Mouse (Mus musculus) embryonic facial prominence, embryonic 13.5 days (tissue): ENCODE measurements around the gene Prpf4. TPM values are rescaled to one million over a fixed set of nuclear protein-coding genes. Genes with fewer than 3 reads are reported as not detected.
A peak's percentile ranks its signal among the peaks of the same experiment; 100 is the strongest.

Experiments used
- ATAC-seq: fragments of 200-750 bp; cut with Nextera tagmentation; 2 replicates; pipeline ENCODE4 v1.8.0; 2017; ENCODE audit warnings: low read depth; ENCODE audit not compliant: insufficient number of reproducible peaks, insufficient read depth, low FRiP score, low TSS enrichment
- H3K27ac ChIP-seq: fragments of 300-500 bp; sonication (generic); 2 replicates; pipeline ENCODE4 v1.5.1; 2015; ENCODE audit warnings: moderate library complexity, mild to moderate bottlenecking, inconsistent platforms
- H3K27me3 ChIP-seq: fragments of 300-500 bp; sonication (generic); 2 replicates; pipeline ENCODE4 v1.6.1; 2015; ENCODE audit warnings: mild to moderate bottlenecking, inconsistent platforms
- H3K36me3 ChIP-seq: fragments of 300-500 bp; sonication (generic); 2 replicates; pipeline ENCODE4 v1.6.1; 2015; ENCODE audit warnings: mild to moderate bottlenecking, inconsistent platforms
- H3K4me1 ChIP-seq: fragments of 300-500 bp; sonication (generic); 2 replicates; pipeline ENCODE4 v1.6.1; 2015; ENCODE audit warnings: inconsistent platforms
- H3K4me2 ChIP-seq: fragments of 300-500 bp; sonication (generic); 2 replicates; pipeline ENCODE4 v1.6.1; 2015; ENCODE audit warnings: moderate library complexity, mild to moderate bottlenecking, inconsistent platforms
- H3K4me3 ChIP-seq: fragments of 300-500 bp; sonication (generic); 2 replicates; pipeline ENCODE4 v1.5.1; 2015; ENCODE audit warnings: mild to moderate bottlenecking, inconsistent platforms
- H3K9ac ChIP-seq: fragments of 300-500 bp; sonication (generic); 2 replicates; pipeline ENCODE4 v1.6.1; 2015; ENCODE audit warnings: mild to moderate bottlenecking, inconsistent platforms
- H3K9me3 ChIP-seq: fragments of 300-500 bp; sonication (generic); 2 replicates; pipeline ENCODE4 v1.6.1; 2016; ENCODE audit warnings: inconsistent platforms
- WGBS: fragments of 180-500 bp; shearing (Covaris S2); methylation state at CpG from one replicate; pipeline ENCODE4 v1.1.7; 2015; ENCODE audit warnings: mixed read lengths; 5-methylcytosine and 5-hydroxymethylcytosine counted together
- polyA plus RNA-seq: library from polyadenylated mRNA; unstranded; fragments of >200 nt; fragmentation: Nextera tagmentation; extraction: Ambion mirVana; gene quantifications from 2 replicates; pipeline ENCODE4 v1.2.1, GENCODE M21; 2015

Gene Prpf4
- polyA plus RNA-seq: 25.5 and 26.4 TPM in 2 replicates

DNA sequence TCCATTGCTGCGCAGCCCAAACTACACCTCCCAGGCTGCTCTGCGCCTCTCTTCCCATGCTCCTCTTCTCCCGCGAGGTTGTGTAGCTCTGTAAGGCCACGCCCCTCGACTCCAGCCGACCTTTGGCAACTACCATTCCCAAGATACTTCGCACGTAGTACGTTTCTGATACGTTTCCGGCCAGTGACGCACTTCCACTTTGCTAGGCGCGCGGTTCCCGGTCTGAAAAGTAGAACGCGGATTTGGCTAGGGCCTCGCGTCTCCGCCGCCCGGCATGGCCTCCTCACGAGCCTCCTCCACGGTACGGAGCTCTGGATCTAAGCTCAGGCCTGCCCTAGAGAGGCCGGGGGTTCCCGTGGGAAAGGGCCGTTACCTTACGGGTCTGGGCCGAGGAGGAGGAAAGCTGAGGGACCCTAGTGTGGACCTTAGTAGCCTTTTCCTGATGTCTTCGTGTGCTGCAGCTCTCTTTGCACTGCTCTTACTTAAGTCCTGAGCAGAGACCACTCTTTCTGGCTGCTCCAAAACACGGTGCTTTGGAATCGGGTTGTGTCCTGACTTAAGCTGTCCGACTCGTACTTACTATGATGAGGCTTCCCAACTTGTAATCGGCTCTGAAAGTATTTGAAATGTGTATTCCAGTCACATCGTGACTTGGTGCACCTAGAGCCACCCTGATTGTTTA lies at the start of gene Prpf4, which contains the start of gene Cdc26:
Gene Prpf4 (plus strand): TSS at position 197 of the 682 bp plus-strand sequence.
Gene Cdc26 (minus strand): TSS at position 42 of the 682 bp plus-strand sequence.
- no peaks in the 10 kb centered on the region for H3K9me3 ChIP-seq
- H3K9ac ChIP-seq: peak within 1 kb of the TSS; percentile 94
- H3K36me3 ChIP-seq: peaks cover 33% of the 10 kb centered on the region
- peaks cover 20% of the 10 kb centered on the region for H3K4me1 ChIP-seq
- no peaks in the 10 kb centered on the region for H3K27me3 ChIP-seq
- H3K27ac ChIP-seq: peak within 1 kb of the TSS; percentile 89
- under 1% methylated on average over 39 of the region's 39 CpGs for WGBS
- peak within 1 kb of the TSS; percentile 64 for H3K4me2 ChIP-seq
- ATAC-seq: peak; percentile 100
- H3K4me3 ChIP-seq: peak within 1 kb of the TSS; percentile 85

DNA sequence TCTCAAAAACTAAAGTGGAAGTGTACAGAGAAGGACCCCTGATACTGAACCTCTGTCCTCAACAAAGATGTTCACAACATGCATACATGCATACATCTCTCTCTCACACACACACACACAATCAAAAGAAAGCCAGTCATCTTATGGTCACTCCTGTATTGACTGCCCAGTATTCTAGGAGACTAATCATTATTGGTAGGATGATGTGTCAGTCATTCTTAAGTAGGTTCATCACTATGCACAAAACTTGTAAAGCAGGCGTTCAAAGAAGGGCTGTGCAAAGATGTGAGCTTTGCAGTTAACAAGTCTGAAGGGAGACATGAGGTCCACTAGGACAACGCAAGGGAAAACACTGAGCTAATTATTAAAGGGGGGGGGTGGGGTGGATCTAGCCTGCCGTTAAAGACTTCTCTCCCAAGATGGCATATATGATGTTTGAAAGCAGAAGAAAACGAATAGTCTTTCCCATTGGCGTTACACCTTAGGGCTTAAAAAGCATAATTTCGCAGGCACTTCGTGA lies 49.3 kb upstream of the Prpf4 start:
- ATAC-seq: no peak
- Histone ChIP-seq H3K27me3 (no peaks in the 10 kb centered on the region), H3K27ac (no peak overlapping the region), H3K4me2 (peak overlapping the region; percentile 78), H3K36me3 (no peaks in the 10 kb centered on the region), H3K4me1 (peaks cover 17% of the 10 kb centered on the region), H3K9me3 (no peaks in the 10 kb centered on the region), H3K4me3 (peak overlapping the region; percentile 84), H3K9ac (peak overlapping the region; percentile 87)
- WGBS: 47% methylated on average over 7 of the region's 7 CpGs

- Histone ChIP-seq H3K27me3 (no peaks in the 10 kb centered on the region), H3K4me3 (peak within 1 kb of the TSS; percentile 84), H3K36me3 (no peaks in the 10 kb centered on the region), H3K9me3 (no peaks in the 10 kb centered on the region), H3K4me1 (peaks cover 17% of the 10 kb centered on the region), H3K4me2 (peak within 1 kb of the TSS; percentile 78), H3K27ac (peak within 1 kb of the TSS; percentile 74), H3K9ac (peak within 1 kb of the TSS; percentile 87)
- WGBS: under 1% methylated on average over 51 of the region's 51 CpGs
- ATAC-seq: peak; percentile 100
Observed at GRCm38 (mm10) chr4:62360088-62360804, 48.4 kb upstream of the Prpf4 start, which contains the start of the genes Fkbp15 and Slc31a1. Gene Fkbp15 (minus strand): TSS chr4:62360548. Gene Slc31a1 (plus strand): TSS chr4:62360727.

DNA sequence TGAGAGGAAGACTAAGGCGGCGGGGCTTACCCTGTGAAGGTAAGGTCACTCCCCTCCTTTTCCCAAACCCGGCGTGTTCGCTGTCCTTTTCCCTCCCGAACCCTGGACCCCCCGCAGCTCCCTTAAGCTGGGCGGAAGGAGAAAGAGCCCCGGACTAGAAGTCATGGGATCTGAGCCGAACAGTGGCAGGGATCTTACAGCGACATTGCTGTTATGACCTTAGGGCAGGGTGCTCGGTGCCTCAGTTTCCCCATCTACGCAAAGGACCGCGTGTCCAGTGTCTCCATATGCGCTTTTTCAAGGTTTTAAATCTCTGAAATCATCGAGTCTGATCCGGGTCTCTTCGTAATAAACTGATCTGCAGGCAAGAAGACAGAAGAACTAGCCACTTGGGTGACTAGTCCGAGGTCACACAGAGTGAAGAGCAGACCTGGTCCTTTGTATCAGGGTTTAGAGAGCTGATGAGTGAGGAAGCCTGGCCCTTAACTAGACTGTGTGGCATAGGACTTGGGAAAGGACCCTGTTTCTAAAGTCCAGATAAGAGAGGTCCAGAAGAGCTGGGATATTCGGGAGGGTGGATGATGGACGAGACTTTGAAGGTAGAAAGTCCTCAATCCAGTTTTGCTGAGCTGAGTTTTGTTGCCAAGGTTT lies 47.7 kb upstream of the Prpf4 start:
- Histone ChIP-seq H3K27ac (peak overlapping the region; percentile 48), H3K4me1 (peaks cover 17% of the 10 kb centered on the region), H3K9me3 (no peaks in the 10 kb centered on the region), H3K27me3 (no peaks in the 10 kb centered on the region), H3K36me3 (no peaks in the 10 kb centered on the region), H3K4me3 (peak overlapping the region; percentile 84), H3K4me2 (peak overlapping the region; percentile 78), H3K9ac (peak overlapping the region; percentile 87)
- WGBS: under 1% methylated on average over 22 of the region's 22 CpGs
- no peak for ATAC-seq

DNA sequence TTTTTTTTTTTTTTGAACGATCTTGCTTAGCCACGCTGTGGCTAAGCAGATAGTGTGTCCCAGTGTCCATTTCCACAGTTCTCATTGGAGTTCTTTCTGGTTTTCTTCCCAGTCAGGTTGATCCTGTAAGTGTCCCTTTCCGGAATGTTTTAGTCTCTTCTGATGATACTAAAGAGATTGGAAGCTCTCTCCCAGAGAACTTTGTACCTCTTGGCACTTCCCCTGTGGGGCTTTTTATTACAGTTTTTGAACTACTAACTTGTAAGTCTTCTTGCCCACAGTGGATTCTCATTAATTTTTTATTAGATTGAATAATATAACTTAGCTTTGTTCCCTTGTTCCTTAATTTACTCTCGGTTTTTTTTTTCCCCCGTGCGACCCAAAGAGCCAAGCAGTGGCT lies 47.0 kb upstream of the Prpf4 start:
- H3K9me3 ChIP-seq: no peaks in the 10 kb centered on the region
- no peak overlapping the region for H3K27ac ChIP-seq
- WGBS: 44% methylated on average over 6 of the region's 6 CpGs
- no peaks in the 10 kb centered on the region for H3K36me3 ChIP-seq
- no peaks in the 10 kb centered on the region for H3K27me3 ChIP-seq
- H3K4me3 ChIP-seq: peak overlapping the region; percentile 84
- H3K9ac ChIP-seq: peak overlapping the region; percentile 87
- peak overlapping the region; percentile 78 for H3K4me2 ChIP-seq
- H3K4me1 ChIP-seq: peaks cover 17% of the 10 kb centered on the region
- ATAC-seq: no peak

DNA sequence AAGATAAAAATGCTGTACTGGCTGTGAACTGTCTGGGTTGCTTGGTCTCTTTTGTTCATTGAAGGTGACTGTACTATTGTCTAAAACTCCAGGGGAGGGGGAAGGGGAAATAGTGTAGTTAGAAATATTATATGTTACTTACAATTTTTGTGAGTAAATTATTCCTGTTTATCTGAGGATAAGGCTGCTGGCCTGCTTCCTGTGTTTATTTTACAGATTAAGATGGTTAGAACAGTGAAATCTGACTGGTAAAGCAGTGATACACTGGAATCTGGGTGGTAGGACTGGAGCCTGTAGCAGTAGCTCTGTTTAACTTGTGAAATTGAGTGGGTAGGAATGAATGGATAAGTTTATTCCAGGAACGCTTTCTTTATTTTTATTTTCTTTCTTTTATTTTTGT lies 46.6 kb upstream of the Prpf4 start:
- no peak for ATAC-seq
- WGBS: 85% methylated on average over 1 of the region's 1 CpGs
- no peak overlapping the region for H3K27ac ChIP-seq

DNA sequence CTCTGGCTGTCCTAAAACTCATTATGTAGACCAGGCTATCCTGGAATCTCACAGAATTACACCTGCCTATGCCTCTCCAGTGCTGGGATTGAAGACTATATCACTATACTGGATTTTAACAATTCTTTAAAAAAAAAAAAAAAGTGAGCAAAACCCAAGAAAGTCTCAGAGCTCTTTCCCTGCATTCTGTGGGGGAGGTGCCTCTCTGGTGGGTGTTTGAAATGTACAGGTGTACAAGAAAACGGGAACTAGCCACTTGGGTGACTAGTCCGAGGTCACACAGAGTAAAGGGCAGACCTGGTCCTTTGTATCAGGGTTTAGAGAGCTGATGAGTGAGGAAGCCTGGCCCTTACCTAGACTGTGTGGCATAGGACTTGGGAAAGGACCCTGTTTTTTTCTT lies 46.2 kb upstream of the Prpf4 start:
- Histone ChIP-seq H3K36me3 (no peaks in the 10 kb centered on the region), H3K9ac (no peak overlapping the region), H3K9me3 (no peaks in the 10 kb centered on the region), H3K4me3 (no peak overlapping the region), H3K27ac (no peak overlapping the region), H3K4me2 (no peak overlapping the region), H3K4me1 (peaks cover 17% of the 10 kb centered on the region), H3K27me3 (no peaks in the 10 kb centered on the region)
- WGBS: 91% methylated on average over 2 of the region's 2 CpGs
- ATAC-seq: no peak

More for the DNA sequence above, 46.6 kb upstream of the Prpf4 start:
- no peaks in the 10 kb centered on the region for H3K36me3 ChIP-seq
- H3K4me3 ChIP-seq: peak overlapping the region; percentile 84
- H3K4me1 ChIP-seq: peaks cover 17% of the 10 kb centered on the region
- peak overlapping the region; percentile 78 for H3K4me2 ChIP-seq
- H3K9ac ChIP-seq: peak overlapping the region; percentile 87
- H3K9me3 ChIP-seq: no peaks in the 10 kb centered on the region
- H3K27me3 ChIP-seq: no peaks in the 10 kb centered on the region

GRCm38 (mm10) chr4:62364299-62364698 lies 44.3 kb upstream of the Prpf4 start:
- H3K4me1 ChIP-seq: peaks cover 12% of the 10 kb centered on the region
- H3K27ac ChIP-seq: no peak overlapping the region
- H3K36me3 ChIP-seq: no peaks in the 10 kb centered on the region
- H3K27me3 ChIP-seq: no peaks in the 10 kb centered on the region
- H3K9me3 ChIP-seq: no peaks in the 10 kb centered on the region
- ATAC-seq: no peak
- no peak overlapping the region for H3K4me3 ChIP-seq
- no peak overlapping the region for H3K9ac ChIP-seq
- 88% methylated on average over 8 of the region's 8 CpGs for WGBS
- no peak overlapping the region for H3K4me2 ChIP-seq

GRCm38 (mm10) chr4:62366291-62366690 lies 42.3 kb upstream of the Prpf4 start:
- Histone ChIP-seq H3K9me3 (no peaks in the 10 kb centered on the region), H3K27me3 (no peaks in the 10 kb centered on the region)
- WGBS: 81% methylated on average over 4 of the region's 4 CpGs

GRCm38 (mm10) chr4:62367586-62367985 lies 41.0 kb upstream of the Prpf4 start:
- Histone ChIP-seq H3K4me3 (no peak overlapping the region), H3K4me2 (no peak overlapping the region), H3K4me1 (no peaks in the 10 kb centered on the region; the same call in 1 of the 2 replicates), H3K36me3 (no peaks in the 10 kb centered on the region), H3K9me3 (no peaks in the 10 kb centered on the region), H3K27ac (no peak overlapping the region), H3K27me3 (no peaks in the 10 kb centered on the region), H3K9ac (no peak overlapping the region)
- no peak for ATAC-seq
- 85% methylated on average over 6 of the region's 6 CpGs for WGBS

More at GRCm38 (mm10) chr4:62366291-62366690, 42.3 kb upstream of the Prpf4 start:
- Histone ChIP-seq H3K4me2 (no peak overlapping the region), H3K4me3 (no peak overlapping the region), H3K36me3 (no peaks in the 10 kb centered on the region), H3K4me1 (peaks cover 8% of the 10 kb centered on the region), H3K27ac (no peak overlapping the region), H3K9ac (no peak overlapping the region)
- no peak for ATAC-seq

GRCm38 (mm10) chr4:62369091-62369490 lies 39.5 kb upstream of the Prpf4 start:
- ATAC-seq: no peak
- H3K27ac ChIP-seq: no peak overlapping the region

More at GRCm38 (mm10) chr4:62369091-62369490, 39.5 kb upstream of the Prpf4 start:
- H3K4me2 ChIP-seq: no peak overlapping the region
- H3K9ac ChIP-seq: no peak overlapping the region
- no peaks in the 10 kb centered on the region for H3K27me3 ChIP-seq
- no peaks in the 10 kb centered on the region; the same call in 1 of the 2 replicates for H3K4me1 ChIP-seq
- H3K4me3 ChIP-seq: no peak overlapping the region
- 81% methylated on average over 3 of the region's 3 CpGs for WGBS
- no peaks in the 10 kb centered on the region for H3K36me3 ChIP-seq
- H3K9me3 ChIP-seq: no peaks in the 10 kb centered on the region
